Mouse (Mus musculus) granulocyte monocyte progenitor cell, adult 5-6 weeks (primary cell): ENCODE data around the gene Iqcj. TPM values are rescaled to one million over a fixed set of nuclear protein-coding genes. Genes with fewer than 3 reads are reported as not detected.
"Not testable (repeated sequence)": the region's sequence is repeated elsewhere in the genome, so short reads cannot be mapped to it uniquely, and the experiment has no call there.

Source experiments
- ATAC-seq: replicated peaks from 2 replicates; pipeline ENCODE4 v1.8.0; 2016; ENCODE audit warnings: mild to moderate bottlenecking, moderate TSS enrichment, inconsistent platforms; ENCODE audit not compliant: poor library complexity, severe bottlenecking
- total RNA-seq, 2 experiments: library from RNA; stranded (forward) in 1 of 2; stranded (reverse) in 1 of 2; fragments of 200-712, 200-1000 nt in 1 of 2; fragments of >200 nt in 1 of 2; fragmentation: Nextera tagmentation in 1 of 2; gene quantifications; 2 replicates each; pipeline ENCODE4 v1.2.3; 2014 to 2017

Iqcj gene
- total RNA-seq, 2 experiments from 2014 or later = not detected

DNA sequence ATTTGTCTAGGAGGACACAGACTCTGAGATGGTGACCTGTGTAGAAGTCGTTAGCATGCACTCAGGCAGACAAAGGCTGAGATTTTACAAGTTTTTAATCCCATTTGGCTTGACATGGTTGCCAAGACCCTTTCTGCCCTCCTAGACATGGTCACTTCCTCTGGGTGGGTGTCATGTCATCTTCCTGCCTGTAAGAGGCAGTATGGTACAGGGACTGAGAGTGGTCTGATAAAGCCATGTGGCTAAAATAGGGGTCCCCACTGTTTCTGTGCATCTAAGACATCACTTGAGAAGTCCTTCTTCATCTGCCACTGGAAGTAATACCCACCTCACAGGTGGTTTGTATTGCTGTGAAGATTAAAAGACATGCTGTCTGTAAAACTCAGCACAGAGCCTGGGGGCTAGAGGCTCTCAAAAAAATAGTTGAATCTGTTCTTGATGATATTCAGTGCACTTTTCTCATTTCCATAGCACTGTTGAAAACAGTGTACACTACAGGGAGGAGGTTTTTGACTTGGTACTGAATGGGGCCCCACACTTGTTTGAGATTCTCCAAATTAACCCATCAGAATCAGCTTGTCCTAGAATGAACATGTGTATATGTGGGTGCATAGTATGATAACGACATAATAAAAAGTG lies 167.3 kb downstream of the Iqcj start:
- ATAC-seq = peak; percentile 54; the same call in 1 of the 2 replicates

DNA sequence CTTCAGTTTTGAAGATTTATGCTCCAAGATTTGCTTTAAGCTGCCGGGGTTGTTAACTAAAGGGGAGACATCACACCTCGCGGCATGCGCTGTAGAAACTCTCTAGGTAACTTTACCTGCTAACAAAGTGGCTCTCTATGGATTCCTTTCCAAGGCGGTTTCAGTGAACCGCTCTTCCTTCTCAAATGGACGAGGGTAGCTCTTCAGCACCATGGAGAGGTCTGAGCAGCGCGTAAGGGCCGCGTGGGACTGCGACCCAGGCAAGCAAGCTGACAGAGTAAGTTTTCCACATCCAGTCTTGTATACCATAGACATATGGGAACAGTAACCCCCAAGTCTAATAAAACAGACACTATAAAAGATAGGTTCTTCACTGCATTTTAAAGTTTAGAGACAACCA lies 172.7 kb downstream of the Iqcj start, which contains the start of gene Schip1:
Gene Schip1 (plus strand): TSS at position 72 of the 400 bp plus-strand sequence.
- ATAC-seq = no peak

DNA sequence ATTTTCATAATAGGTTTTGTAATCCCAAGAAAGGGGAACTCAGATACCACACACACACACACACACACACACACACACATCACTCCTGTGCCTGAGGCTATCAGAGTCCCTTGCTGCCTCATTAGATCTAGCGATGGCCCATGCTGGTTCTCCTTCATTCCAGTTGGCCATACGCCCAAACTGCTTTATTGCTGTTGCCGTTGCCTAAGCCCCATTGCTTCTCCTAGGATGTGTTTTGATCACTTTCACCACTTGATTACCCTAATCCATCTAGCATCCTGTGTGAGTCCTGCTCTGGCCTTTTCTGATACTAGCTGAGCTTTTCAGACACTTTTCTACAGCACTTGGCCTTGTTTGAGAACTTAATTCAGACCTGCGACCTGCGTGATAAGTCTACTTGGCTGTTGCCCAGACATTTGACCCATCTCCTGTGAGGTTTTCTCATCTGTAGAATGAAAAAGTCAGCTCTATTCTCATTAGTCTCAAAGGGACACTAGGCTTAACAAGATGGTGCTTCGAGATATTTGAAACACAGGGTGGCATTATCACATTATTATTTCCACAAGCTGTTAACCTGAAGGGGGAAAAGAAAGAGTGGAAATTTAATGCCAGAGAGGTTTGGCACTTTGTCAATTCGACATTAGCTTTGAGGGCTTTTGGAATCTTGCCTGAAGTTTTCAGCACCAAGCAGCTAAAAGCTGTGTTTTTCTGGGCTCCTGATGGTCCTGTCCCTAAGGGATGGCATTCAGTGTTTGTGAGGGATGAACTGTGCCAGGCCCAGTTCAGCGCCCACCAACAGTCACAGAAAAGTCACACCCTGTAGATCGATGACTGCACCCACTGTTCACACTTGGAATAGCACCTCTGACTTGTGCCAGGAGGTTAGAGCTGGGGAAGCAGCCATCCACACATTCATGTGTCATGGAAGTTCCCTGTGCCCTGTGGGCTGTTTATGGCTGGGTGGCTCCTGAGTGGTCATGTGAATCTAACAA lies 179.7 kb downstream of the Iqcj start:
- ATAC-seq = peak; percentile 42; the same call in 1 of the 2 replicates

DNA sequence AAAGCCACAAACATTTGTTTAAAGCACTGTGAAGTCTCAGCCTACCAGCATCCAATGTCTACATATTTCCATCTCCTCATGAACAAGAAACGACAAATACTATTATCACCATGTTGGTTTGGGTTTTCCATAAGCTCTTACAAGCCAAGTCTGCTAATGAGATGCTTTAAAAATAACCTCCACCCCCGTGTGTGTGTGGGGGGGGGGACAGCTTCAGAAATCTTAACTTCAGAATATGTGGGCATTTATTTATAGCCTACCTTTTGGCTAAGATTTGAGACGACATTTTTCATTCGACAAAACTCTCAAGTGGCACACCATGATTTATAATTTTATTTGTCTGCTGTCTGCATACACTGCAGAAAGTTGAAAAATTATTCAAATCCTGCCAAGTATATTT lies 185.4 kb downstream of the Iqcj start:
- no peak for ATAC-seq

DNA sequence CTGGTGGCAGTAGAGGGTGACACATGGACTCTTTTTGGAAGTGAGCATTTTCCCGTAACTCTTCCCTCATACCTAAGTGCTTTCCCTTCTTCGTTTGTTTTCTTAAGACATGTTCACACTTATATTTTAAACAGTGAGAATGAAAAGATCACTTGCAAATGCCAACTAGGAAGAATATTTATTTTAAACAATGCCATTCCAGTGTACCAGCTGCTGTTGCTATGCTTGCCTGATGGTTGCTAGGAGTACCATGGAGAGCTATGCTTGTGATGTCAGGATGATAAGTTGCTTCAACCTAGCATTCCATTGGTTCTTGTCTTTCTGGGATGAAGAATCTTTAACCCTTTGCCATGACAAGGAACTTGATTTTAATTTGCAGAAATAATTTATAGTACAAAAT lies 193.0 kb downstream of the Iqcj start:
- ATAC-seq = no peak

DNA sequence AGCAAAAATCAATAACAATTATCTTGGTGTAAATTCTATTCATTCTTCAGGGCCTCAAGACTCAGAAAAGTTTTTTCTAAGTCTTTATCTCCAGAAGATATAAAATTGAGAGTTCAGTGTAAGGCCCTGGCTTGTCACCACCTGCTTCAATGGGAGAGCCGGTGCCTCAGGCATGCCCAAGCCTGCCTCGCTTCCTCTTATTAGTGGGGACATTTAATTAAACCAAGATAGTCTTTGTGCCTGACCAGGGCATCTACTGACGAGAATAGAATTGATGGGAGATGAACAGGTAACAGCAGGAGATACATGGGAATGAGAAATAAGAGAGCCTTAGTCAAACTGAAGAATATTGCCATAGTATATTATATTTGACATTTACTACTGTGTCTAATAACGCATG lies 200.1 kb downstream of the Iqcj start:
- ATAC-seq = no peak

DNA sequence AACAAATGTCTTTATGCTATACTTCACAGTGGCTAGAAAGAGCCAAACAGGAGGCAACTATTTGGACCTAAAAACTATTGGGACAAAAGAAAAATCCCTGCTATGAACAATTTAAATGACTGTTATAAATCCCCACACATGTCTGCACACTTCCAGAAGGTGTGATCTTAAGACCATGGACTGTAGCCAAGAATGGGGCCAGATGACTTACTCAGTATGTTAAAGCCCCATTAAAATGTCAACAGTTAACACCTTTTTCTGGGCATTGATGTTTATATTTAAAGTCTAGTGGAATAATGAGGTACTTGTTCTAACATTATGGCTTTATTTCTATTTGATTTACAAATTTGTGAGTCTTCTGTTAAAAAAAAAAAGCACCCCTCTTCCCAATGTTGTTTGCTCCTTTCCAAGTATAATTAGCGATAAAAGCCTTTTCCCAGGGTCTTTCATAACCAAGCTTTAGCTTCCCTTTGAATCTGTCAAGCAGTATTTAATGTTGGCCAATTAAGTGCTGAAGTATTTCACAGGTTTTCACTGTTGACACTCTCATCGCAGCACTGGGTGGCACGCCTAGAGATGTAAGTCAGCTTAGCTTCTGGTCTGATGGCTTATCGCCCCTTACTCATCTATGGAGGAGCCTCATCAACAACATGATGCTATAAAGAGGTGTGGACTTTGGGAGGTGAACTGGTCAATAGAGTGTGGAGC lies 204.9 kb downstream of the Iqcj start:
- no peak for ATAC-seq

DNA sequence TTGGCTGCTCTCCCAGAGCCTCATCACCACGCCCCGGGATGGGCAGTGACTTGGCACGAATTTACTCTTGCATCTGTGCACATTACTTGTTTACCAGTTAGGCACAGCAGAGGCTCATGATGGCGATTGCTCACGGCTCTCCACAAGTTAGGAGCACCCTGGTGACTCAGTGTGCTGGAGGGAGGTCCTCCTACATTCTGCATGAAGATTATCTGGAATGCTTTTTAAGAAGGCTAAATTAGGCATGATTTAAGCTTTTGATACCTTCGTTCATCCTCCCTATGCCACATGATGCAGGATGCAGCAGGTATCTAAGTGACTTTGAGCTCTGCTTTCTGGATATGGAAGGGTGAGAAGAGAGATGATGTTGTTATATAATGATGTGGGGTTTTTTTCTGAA lies 207.5 kb downstream of the Iqcj start:
- not testable (repeated sequence) for ATAC-seq

DNA sequence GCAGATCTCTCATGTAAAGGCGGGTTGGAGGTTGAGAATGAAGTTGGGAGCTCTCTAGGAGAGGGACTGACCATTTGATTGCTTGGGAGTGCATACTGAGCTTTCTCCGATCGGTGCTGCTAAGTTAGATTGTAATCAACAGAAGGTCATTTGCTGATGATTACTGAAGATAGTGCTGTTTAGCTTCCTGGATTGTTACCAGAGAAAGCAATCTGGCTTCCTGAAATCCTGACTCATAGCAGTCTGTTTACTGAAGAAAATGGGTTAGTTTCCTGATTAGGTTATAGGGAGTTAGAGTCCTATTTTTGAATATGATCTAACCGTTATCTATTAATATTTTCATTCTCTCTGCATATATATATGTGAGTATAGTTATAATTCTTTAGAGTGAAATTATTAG lies 209.3 kb downstream of the Iqcj start:
- no peak for ATAC-seq

DNA sequence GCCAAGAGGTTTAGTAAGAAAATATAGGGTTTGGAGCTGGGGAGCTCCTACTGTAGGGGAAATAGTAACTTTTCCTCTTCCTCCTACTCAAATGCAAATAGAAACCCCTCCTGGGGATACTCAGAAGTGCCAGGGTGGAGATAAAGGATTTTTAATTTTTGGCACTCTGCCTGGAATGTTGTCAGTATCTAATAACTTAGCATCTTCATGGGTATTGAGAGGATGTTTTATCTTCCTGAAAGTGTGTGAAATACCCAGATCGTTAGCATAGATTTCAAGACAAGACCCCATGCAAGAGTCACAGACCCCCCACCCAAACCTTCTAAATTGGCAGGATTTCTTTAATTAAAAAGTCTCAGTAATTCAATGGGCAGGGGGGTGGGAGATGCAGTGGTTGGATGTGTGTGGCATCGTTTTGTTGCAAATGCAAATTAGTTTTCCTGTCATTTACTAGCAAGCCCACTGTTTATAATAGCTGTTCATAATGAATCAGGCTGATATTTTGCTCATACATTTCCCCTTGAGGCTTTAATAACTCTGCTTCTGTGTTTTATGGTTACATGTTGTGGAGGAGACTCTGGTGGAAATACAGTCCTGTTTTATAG lies 213.2 kb downstream of the Iqcj start:
- ATAC-seq = no peak

Other genes starting within 250 kb of the Iqcj start
- gene Iqschfp, start within 50 bp of the Iqcj start, total RNA-seq (2014; fragmentation: Nextera tagmentation) = not detected in 2 replicates
- gene Iqschfp, start within 50 bp of the Iqcj start, total RNA-seq (2017) = not detected in 2 replicates
- 0.30 and 5.2 TPM in 2 replicates for gene Schip1, start 172.6 kb downstream of the Iqcj start, total RNA-seq (2014; fragmentation: Nextera tagmentation)
- 2.5 and 3.2 TPM in 2 replicates for gene Schip1, start 172.6 kb downstream of the Iqcj start, total RNA-seq (2017)